Mouse (Mus musculus) adrenal gland, adult 18-20 months (tissue): ENCODE results near the gene Vmn1r149. TPM values are rescaled to one million over a fixed set of nuclear protein-coding genes. Genes with fewer than 3 reads are reported as not detected.
"Not testable (repeated sequence)": the region's sequence is repeated elsewhere in the genome, so short reads cannot be mapped to it uniquely, and the experiment has no call there.

Experiments used
- DNase-seq, 2 experiments: peaks; one replicate each; pipeline ENCODE4 v3.0.0; 2021 to 2022; ENCODE audit warnings: low spot score in 2 of 2
- long read RNA-seq, 2 experiments: library from polyadenylated mRNA; stranded (forward); transcript quantifications; one replicate each; pipeline ENCODE4 v2.0.0; 2021
- total RNA-seq, 2 experiments: library from RNA; stranded (reverse); gene quantifications; 1 replicate in 1 of 2; 2 replicates in 1 of 2; pipeline ENCODE4 v1.2.3; 2021

The Vmn1r149 gene
- total RNA-seq: not detected
- long read RNA-seq, experiment 1: 0 reads
- long read RNA-seq, experiment 2: 0 reads

DNA sequence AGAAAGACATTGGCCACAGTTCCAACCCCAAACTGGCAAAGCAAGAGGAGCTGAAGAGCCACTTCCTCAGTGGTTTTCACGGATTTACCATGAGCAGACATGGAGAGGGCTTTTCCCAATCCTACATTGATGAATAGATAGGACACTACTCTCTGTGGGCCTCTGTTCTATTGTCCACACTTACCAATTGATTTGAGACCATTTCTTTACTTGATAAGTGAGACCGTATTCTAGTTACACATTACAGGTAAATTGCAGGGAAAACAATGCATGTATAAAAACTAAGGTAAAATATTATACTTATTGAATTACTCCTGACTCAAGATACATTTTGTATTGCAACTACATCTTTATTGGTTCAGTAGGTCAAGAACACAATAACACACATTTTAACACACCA, at the start of gene Vmn1r149:
Gene Vmn1r149, minus strand, starts transcription at position 101 of the 400 bp plus-strand sequence.
- not testable (repeated sequence) for DNase-seq

- not testable (repeated sequence) for DNase-seq
Measured at GRCm38 (mm10) chr7:22463975-22464374, 25.9 kb upstream of the Vmn1r149 start, which contains the start of gene Gm10665. Gene Gm10665, minus strand, starts transcription at chr7:22464075.

GRCm38 (mm10) chr7:22413283-22413682, 24.7 kb downstream of the Vmn1r149 start, which contains the start of gene Vmn1r148:
Gene Vmn1r148, plus strand, starts transcription at chr7:22413583.
- not testable (repeated sequence) for DNase-seq

Other genes with a start within 250 kb of the Vmn1r149 start
- not detected for gene Vmn1r143, start 248.9 kb downstream of the Vmn1r149 start, total RNA-seq
- gene Gm8653, start 237.0 kb downstream of the Vmn1r149 start, total RNA-seq: not detected
- gene Gm8453, start 208.7 kb downstream of the Vmn1r149 start, total RNA-seq: not detected
- not detected for gene Gm4187, start 108.5 kb downstream of the Vmn1r149 start, total RNA-seq
- not detected for gene Gm8660, start 67.2 kb downstream of the Vmn1r149 start, total RNA-seq
- gene Vmn1r148, start 24.6 kb downstream of the Vmn1r149 start, total RNA-seq: not detected
- not detected for gene Gm10665, start 25.8 kb upstream of the Vmn1r149 start, total RNA-seq
- not detected for gene Vmn1r151, start 61.4 kb upstream of the Vmn1r149 start, total RNA-seq
- not detected for gene Vmn1r152, start 84.7 kb upstream of the Vmn1r149 start, total RNA-seq
- not detected for gene Gm8677, start 96.7 kb upstream of the Vmn1r149 start, total RNA-seq
- gene Gm4201, start 127.1 kb upstream of the Vmn1r149 start, total RNA-seq: not detected
- not detected for gene Gm4565, start 149.9 kb upstream of the Vmn1r149 start, total RNA-seq
- gene Vmn1r155, start 219.8 kb upstream of the Vmn1r149 start, total RNA-seq: not detected